Mouse (Mus musculus) lung, embryonic 14.5 days (tissue): ENCODE data around the gene Dgkh. TPM values are rescaled to one million over a fixed set of nuclear protein-coding genes. Genes with fewer than 3 reads are reported as not detected.

ENCODE experiments used
- ATAC-seq: fragments of 200-750 bp; cut with Nextera tagmentation; 2 replicates; pipeline ENCODE4 v1.8.0; 2017; ENCODE audit warnings: mild to moderate bottlenecking, moderate TSS enrichment, moderate library complexity; ENCODE audit not compliant: insufficient read depth
- DNase-seq: peaks from one replicate; pipeline ENCODE4 v3.0.0-alpha.2; 2015
- H3K27ac ChIP-seq: fragments of 300-500 bp; sonication (generic); 2 replicates; pipeline ENCODE4 v1.5.1; 2014; ENCODE audit warnings: low read depth, mild to moderate bottlenecking, moderate library complexity
- H3K27me3 ChIP-seq: fragments of 300-500 bp; sonication (generic); 2 replicates; pipeline ENCODE4 v1.6.1; 2014; ENCODE audit warnings: low read length, control low read depth; ENCODE audit not compliant: insufficient read depth
- H3K36me3 ChIP-seq: fragments of 300-500 bp; sonication (generic); 2 replicates; pipeline ENCODE4 v1.6.1; 2014; ENCODE audit warnings: control low read depth; ENCODE audit not compliant: insufficient read depth
- H3K4me1 ChIP-seq: fragments of 300-500 bp; sonication (generic); 2 replicates; pipeline ENCODE4 v1.6.1; 2014; ENCODE audit warnings: antibody characterized with exemption, control low read depth; ENCODE audit not compliant: insufficient read depth
- H3K4me2 ChIP-seq: fragments of 300-500 bp; sonication (generic); 2 replicates; pipeline ENCODE4 v1.6.1; 2014; ENCODE audit warnings: mild to moderate bottlenecking
- H3K4me3 ChIP-seq: fragments of 300-500 bp; sonication (generic); 2 replicates; pipeline ENCODE4 v1.5.1; 2014; ENCODE audit warnings: low read depth, low read length
- H3K9ac ChIP-seq: fragments of 300-500 bp; sonication (generic); 2 replicates; pipeline ENCODE4 v1.6.1; 2014
- H3K9me3 ChIP-seq: fragments of 300-500 bp; sonication (generic); 2 replicates; pipeline ENCODE4 v1.6.1; 2016; ENCODE audit warnings: low read depth, low read length, control low read depth
- CTCF ChIP-seq: IDR thresholded peaks from 2 replicates; pipeline ENCODE4 v1.5.1; 2016; ENCODE audit warnings: antibody characterized with exemption, low read depth
- WGBS: fragments of 180-500 bp; shearing (Covaris S2); extraction: QIAGEN DNeasy Blood & Tissue Kit; methylation state at CpG from one replicate; pipeline ENCODE4 v1.1.7; 2014; 5-methylcytosine and 5-hydroxymethylcytosine counted together
- polyA plus RNA-seq: library from polyadenylated mRNA; unstranded; fragments of >200 nt; fragmentation: Nextera tagmentation; extraction: Ambion mirVana; gene quantifications from 2 replicates; pipeline ENCODE4 v1.2.1, GENCODE M21; 2014

The Dgkh gene
- polyA plus RNA-seq, 1 experiment from 2014 or later = 3.4 TPM

DNA sequence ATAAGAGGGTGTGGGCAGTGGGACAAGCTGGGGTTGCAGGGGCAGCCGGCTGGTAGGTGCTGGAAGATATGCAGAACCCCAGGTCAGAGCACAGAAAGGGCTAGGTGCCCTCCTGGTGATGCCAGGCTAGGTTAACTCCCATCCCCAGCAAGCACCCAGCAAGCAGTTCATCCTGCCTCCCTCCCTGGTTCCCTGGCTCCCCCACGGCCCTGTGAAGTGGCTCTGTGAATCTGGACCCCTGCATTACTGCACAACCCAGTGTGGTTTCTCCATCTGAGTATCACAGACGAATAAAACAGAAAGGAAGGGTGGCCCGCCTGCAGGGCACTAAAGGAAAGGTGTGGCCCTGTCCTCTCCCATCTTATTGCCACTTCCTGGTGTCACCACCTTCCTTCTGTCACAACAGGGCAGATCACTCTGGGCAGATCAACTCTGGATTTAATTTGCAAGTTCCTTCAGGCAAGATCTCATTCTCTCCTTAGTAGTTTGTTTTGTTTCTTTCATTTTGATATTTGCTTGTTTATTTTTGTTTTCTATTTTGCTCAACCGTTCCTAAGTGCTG is 40.6 kb downstream of the Dgkh start:
- no peak overlapping the region for H3K4me2 ChIP-seq
- ATAC-seq = no peak
- 54% methylated on average over 5 of the region's 5 CpGs for WGBS

DNA sequence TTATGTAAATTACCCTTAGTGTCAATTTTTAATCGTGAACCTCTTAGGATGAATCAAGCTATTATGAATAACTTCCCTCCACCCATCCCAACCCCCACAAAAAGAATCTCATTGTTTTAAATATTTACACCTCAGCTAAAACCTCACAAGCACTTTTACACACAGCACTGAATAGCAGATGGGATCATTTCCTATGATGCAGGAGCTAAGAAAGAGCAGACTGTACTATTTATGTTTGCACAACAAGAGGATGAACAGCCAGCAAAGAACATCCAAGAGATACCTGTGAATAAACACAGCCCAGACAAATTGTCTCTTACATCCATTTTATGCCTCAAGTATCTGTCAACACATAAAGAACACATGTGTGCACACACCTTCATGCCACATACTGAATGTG is 41.7 kb downstream of the Dgkh start:
- Histone ChIP-seq H3K36me3 (no peaks in the 10 kb centered on the region), H3K4me3 (no peak overlapping the region), H3K27me3 (no peaks in the 10 kb centered on the region), H3K9ac (no peak overlapping the region), H3K27ac (no peak overlapping the region), H3K4me2 (no peak overlapping the region), H3K4me1 (peaks cover 5% of the 10 kb centered on the region; the same call in 1 of the 2 replicates), H3K9me3 (no peaks in the 10 kb centered on the region)
- no peak for ATAC-seq
- no peak for DNase-seq
- no peak for TF ChIP-seq CTCF
- 56% methylated on average over 1 of the region's 1 CpGs for WGBS

More for the DNA sequence above, 40.6 kb downstream of the Dgkh start:
- no peak overlapping the region for H3K4me3 ChIP-seq
- no peaks in the 10 kb centered on the region for H3K9me3 ChIP-seq
- no peaks in the 10 kb centered on the region for H3K36me3 ChIP-seq
- no peaks in the 10 kb centered on the region for H3K27me3 ChIP-seq
- DNase-seq = no peak
- no peak for TF ChIP-seq CTCF
- H3K9ac ChIP-seq = no peak overlapping the region
- 0 out of 2 replicates have a peak overlapping the region, but pooled peaks have one; percentile 15 for H3K27ac ChIP-seq
- H3K4me1 ChIP-seq = peaks cover 5% of the 10 kb centered on the region; the same call in 1 of the 2 replicates

DNA sequence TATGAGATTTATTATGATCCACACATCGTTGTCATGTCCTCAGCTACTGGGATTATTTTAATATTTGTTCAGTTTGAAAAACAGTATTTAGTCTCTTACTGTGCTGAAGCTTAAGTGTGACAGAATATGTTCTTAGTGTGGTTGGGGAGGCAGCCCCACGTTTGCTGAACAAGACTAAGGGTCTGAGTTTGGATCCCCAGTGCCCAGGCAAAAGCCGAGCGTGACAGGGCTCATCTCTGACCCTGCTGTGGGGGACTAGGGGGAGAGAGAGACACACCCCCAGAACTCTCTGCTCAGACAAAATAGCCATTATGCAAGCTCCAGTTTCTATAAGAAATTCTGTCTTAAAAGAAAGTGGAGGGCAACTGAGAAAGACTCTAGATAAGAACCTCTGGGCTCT is 42.2 kb downstream of the Dgkh start:
- peaks cover 5% of the 10 kb centered on the region; the same call in 1 of the 2 replicates for H3K4me1 ChIP-seq
- no peak for TF ChIP-seq CTCF
- no peaks in the 10 kb centered on the region for H3K27me3 ChIP-seq
- 66% methylated on average over 4 of the region's 4 CpGs for WGBS
- ATAC-seq (no peak), DNase-seq (no peak)
- H3K9me3 ChIP-seq = no peaks in the 10 kb centered on the region
- H3K27ac ChIP-seq = no peak overlapping the region
- H3K4me2 ChIP-seq = no peak overlapping the region
- H3K9ac ChIP-seq = no peak overlapping the region
- H3K36me3 ChIP-seq = no peaks in the 10 kb centered on the region
- H3K4me3 ChIP-seq = no peak overlapping the region

DNA sequence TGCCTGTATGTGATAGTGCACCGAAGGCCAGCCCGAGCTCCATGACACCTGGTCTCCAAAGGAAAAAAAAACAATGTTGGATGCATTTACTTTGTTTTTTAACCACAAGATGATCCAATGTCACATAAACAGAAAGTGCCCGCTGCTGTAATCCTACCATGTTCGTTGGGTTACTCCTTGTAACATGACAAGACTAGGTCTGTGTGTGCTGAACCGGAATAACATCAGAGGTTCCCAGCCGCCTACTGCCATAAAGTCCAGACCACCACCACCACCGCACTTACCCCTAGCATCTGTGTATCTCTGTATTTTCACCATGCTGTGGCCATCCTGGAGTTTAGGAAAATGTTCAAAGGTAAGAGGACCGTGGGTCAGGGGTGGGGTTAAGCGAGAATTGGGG is 42.6 kb downstream of the Dgkh start:
- no peak overlapping the region for H3K27ac ChIP-seq
- ATAC-seq (no peak), DNase-seq (no peak)
- H3K4me2 ChIP-seq = no peak overlapping the region
- TF ChIP-seq CTCF = no peak
- no peaks in the 10 kb centered on the region for H3K9me3 ChIP-seq
- H3K9ac ChIP-seq = no peak overlapping the region
- WGBS = 88% methylated on average over 9 of the region's 9 CpGs
- no peak overlapping the region for H3K4me3 ChIP-seq
- H3K36me3 ChIP-seq = no peaks in the 10 kb centered on the region
- no peaks in the 10 kb centered on the region for H3K27me3 ChIP-seq
- H3K4me1 ChIP-seq = peaks cover 5% of the 10 kb centered on the region; the same call in 1 of the 2 replicates

DNA sequence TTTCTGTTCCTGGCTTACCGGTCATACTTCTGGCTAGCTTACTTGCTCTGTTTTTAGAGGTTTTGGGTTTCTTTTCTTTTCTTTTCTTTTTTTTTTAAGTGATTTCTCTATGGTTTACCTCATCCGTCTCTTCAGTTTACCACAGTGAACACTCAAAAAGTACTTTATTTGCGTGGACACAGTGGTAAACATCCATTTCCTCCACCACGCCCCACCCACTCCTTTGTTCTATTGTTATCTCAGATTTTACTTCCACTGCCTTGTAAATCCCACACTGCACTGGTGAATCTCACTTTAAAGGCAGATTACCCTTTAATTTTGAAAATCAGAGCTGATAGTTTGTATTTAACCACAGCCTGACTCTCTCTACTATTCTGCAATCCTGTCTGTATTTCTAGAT is 44.9 kb downstream of the Dgkh start:
- no peaks in the 10 kb centered on the region for H3K36me3 ChIP-seq
- DNase-seq (no peak), ATAC-seq (no peak)
- no peaks in the 10 kb centered on the region for H3K27me3 ChIP-seq
- no peak overlapping the region for H3K4me3 ChIP-seq
- no peak for TF ChIP-seq CTCF
- H3K4me1 ChIP-seq = peaks cover 4% of the 10 kb centered on the region; the same call in 1 of the 2 replicates
- no peak overlapping the region for H3K4me2 ChIP-seq
- WGBS = 61% methylated on average over 4 of the region's 4 CpGs
- H3K9me3 ChIP-seq = no peaks in the 10 kb centered on the region
- H3K9ac ChIP-seq = no peak overlapping the region
- no peak overlapping the region for H3K27ac ChIP-seq

DNA sequence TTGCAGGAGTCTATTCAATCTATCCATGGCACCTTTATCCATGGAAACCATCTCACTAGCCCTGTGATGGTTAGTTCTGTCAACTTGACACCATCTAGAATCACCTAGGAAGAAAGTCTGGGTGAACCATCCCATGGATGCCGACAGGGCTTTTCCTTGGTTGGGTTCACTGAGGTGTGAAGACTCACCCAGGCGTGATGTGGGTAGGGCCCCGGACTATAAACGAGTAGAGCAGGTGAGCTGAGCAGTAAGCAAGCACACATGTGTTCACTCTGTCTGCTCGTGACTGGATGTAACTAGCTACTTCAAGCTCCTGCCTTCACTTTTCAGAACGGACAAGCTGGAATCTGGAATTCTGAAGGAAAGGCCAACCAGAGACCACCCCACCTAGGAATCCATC is 45.9 kb downstream of the Dgkh start:
- no peak overlapping the region for H3K4me2 ChIP-seq
- H3K27me3 ChIP-seq = no peaks in the 10 kb centered on the region
- no peak for TF ChIP-seq CTCF
- no peaks in the 10 kb centered on the region for H3K4me1 ChIP-seq
- H3K9me3 ChIP-seq = no peaks in the 10 kb centered on the region
- no peak for ATAC-seq
- no peak for DNase-seq
- H3K27ac ChIP-seq = no peak overlapping the region
- 89% methylated on average over 6 of the region's 6 CpGs for WGBS
- no peak overlapping the region for H3K4me3 ChIP-seq
- H3K9ac ChIP-seq = no peak overlapping the region
- H3K36me3 ChIP-seq = no peaks in the 10 kb centered on the region

DNA sequence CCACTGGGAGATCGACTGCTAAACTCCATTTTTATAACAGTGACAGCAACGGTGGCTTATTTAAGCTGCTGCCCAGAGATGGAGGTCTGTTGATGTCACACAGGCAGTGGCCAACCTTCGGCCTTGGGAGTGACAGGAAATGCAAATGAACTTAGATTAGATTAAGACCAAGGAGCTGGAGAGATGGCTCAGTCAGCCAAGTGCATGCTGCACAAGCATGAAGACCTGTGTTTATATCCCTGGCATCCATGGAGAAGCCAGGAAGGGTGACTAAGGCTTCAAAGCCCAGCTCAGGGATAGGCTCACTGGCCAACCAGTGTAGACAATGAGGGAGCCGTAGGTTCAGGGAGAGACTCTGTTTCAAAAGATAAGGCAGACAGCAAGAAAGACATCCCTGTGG is 48.4 kb downstream of the Dgkh start:
- Histone ChIP-seq H3K27me3 (no peaks in the 10 kb centered on the region), H3K9ac (no peak overlapping the region), H3K9me3 (no peaks in the 10 kb centered on the region), H3K4me1 (no peaks in the 10 kb centered on the region), H3K36me3 (no peaks in the 10 kb centered on the region), H3K27ac (no peak overlapping the region), H3K4me3 (no peak overlapping the region), H3K4me2 (no peak overlapping the region)
- no peak for TF ChIP-seq CTCF
- DNase-seq (no peak), ATAC-seq (no peak)
- WGBS = 52% methylated on average over 4 of the region's 4 CpGs

DNA sequence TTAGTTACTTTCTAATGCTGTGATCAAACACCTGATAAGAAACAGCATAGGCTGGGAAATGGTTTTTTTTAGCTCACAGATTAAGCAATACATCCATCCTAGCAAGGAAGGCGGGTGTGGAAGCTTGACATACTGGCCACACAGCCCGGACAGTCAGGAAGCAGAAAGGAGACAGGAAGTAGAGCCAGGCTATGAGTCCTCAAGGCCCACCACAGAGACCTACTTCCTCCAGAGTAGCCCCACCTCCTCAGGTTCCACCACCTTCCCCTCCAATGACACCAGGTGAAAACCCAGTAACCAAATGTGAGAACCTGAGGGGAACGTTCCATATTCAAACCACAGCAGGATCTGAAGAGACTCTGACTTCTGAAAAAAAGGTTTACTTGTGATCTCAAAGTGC is 53.6 kb downstream of the Dgkh start:
- ATAC-seq = peak; percentile 59; the same call in 1 of the 2 replicates
- Histone ChIP-seq H3K27ac (peak overlapping the region; percentile 43; the same call in 1 of the 2 replicates), H3K36me3 (no peaks in the 10 kb centered on the region), H3K27me3 (no peaks in the 10 kb centered on the region), H3K4me2 (no peak overlapping the region), H3K4me1 (peaks cover 14% of the 10 kb centered on the region), H3K9me3 (no peaks in the 10 kb centered on the region), H3K4me3 (no peak overlapping the region), H3K9ac (no peak overlapping the region)
- WGBS = 43% methylated on average over 3 of the region's 3 CpGs
- TF ChIP-seq CTCF = no peak
- peak; percentile 26 for DNase-seq
